Mouse (Mus musculus): ENCODE data around the gene Tnik.

Tnik gene

DNA sequence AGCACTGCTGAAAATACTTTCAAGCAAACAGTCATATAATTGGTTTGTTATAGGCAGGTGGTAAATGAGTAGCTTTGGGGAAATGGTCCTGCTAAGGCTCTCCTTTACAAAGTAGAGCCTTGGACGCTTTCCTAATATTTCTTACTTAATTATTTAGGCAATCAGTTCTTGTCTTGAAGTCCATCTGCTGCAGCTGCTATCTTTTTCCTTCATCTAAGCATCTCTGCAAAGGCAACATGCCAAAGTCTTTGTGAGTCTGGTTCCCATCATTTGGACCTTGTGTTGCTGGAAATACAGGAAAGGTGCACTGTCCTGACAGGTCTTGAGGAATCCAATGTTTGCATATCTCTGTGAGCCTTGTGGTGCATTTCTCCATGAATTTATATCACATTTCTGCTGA, 82.9 kb downstream of the Tnik start:
- Histone ChIP-seq H3K4me3 (replicated peaks; ENCODE audit: low read length) (no peak overlapping the region), H3K9me3 (ENCODE audit: low read length) (no peaks in the 10 kb centered on the region), H3K36me3 (ENCODE audit: insufficient read depth, low read length) (no peaks in the 10 kb centered on the region), H3K4me1 (replicated peaks; ENCODE audit: low read depth, low read length) (peaks cover 5% of the 10 kb centered on the region; the same call in 1 of the 2 replicates), H3K27me3 (ENCODE audit: insufficient read depth, low read length) (no peaks in the 10 kb centered on the region)
- TF ChIP-seq NANOG (IDR thresholded peaks at IDR 0.05; ENCODE audit: borderline replicate concordance, low read length) = no peak
- no peak for TF ChIP-seq POU5F1 (IDR thresholded peaks at IDR 0.05; ENCODE audit: borderline replicate concordance, low read length)
- no peak for TF ChIP-seq CTCF (conservative IDR thresholded peaks at IDR 0.05; ENCODE audit: low read length)

DNA sequence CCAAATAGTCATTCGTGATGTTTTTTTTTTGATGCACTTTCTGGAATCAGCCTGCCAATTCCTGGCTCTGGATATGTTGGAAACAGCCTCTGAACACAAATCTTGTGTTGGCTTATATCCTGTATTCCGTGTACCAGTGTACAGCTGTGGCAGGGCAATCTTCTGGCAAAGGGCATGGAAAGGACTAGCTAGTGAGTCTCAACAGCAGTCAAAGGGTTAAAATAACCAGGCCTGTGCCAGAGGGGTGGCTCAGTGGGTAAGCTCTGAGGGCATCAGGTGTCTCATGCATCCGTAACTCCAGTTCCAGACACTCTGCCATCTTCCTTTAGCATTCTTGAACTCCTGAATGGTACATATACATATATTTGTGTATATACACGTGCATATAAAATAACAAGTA, 83.5 kb downstream of the Tnik start:
- Histone ChIP-seq H3K4me3 (replicated peaks; ENCODE audit: low read length) (no peak overlapping the region), H3K36me3 (ENCODE audit: insufficient read depth, low read length) (no peaks in the 10 kb centered on the region), H3K27me3 (ENCODE audit: insufficient read depth, low read length) (no peaks in the 10 kb centered on the region), H3K4me1 (replicated peaks; ENCODE audit: low read depth, low read length) (peaks cover 5% of the 10 kb centered on the region; the same call in 1 of the 2 replicates), H3K9me3 (ENCODE audit: low read length) (no peaks in the 10 kb centered on the region)
- no peak for TF ChIP-seq CTCF (conservative IDR thresholded peaks at IDR 0.05; ENCODE audit: low read length)
- TF ChIP-seq NANOG (IDR thresholded peaks at IDR 0.05; ENCODE audit: borderline replicate concordance, low read length) = no peak
- no peak for TF ChIP-seq POU5F1 (IDR thresholded peaks at IDR 0.05; ENCODE audit: borderline replicate concordance, low read length)

DNA sequence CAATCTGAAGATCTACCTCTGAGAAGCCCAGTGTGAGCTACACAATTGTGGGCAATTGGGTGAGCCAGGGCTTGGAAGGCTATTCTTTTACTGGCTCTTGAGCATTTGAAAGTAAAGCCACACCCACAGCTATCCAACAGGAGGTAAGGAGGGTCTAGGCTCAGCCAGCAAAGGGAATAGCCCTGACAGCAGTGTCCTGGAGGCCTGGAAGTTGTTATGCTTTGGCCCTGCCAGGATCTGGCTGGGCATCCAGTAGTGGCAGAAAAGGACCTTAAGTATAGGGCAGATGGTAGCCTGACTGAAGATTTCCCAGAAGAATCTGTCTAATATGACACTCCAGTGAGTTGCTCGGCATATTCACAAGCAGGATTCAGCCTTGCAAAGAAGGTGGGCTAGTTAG, 85.7 kb downstream of the Tnik start:
- TF ChIP-seq CTCF (conservative IDR thresholded peaks at IDR 0.05; ENCODE audit: low read length) = no peak
- no peak for TF ChIP-seq POU5F1 (IDR thresholded peaks at IDR 0.05; ENCODE audit: borderline replicate concordance, low read length)
- TF ChIP-seq NANOG (IDR thresholded peaks at IDR 0.05; ENCODE audit: borderline replicate concordance, low read length) = no peak

DNA sequence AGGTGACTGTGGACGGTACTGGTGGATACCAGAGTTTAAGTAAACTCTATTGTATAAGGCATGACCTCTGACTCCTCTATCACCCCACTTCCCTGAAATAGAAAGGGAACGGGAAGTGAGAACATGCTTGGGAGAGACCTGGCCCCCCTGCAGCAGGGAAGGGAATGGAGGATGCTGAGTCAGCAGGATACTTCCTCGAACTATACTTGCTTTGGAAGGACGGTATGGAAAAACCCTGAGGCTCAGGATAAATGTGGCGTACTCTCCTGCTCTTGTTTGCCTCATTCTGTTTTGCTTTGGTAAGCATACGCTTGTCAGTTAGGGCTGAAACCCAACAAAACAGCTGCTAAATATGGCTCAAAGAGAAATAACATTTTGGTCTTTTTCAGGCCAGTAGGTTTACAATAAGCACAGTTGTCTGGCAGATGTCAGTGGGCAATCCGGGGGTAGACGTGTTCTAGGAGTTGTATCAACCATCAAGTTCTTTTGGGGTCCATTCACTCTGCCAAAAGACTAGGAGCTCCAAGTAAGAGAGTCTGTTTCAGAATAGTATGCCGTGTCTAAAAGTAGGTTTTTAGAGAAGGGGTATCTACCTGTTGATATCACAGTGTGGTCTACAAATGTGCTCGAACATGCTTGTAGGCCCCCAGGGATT, 87.3 kb downstream of the Tnik start:
- H3K4me3 ChIP-seq (replicated peaks; ENCODE audit: low read length) = no peak overlapping the region
- H3K36me3 ChIP-seq (ENCODE audit: insufficient read depth, low read length) = no peaks in the 10 kb centered on the region
- peaks cover 5% of the 10 kb centered on the region; the same call in 1 of the 2 replicates for H3K4me1 ChIP-seq (replicated peaks; ENCODE audit: low read depth, low read length)
- no peaks in the 10 kb centered on the region for H3K9me3 ChIP-seq (ENCODE audit: low read length)
- no peaks in the 10 kb centered on the region for H3K27me3 ChIP-seq (ENCODE audit: insufficient read depth, low read length)
- TF ChIP-seq POU5F1 (IDR thresholded peaks at IDR 0.05; ENCODE audit: borderline replicate concordance, low read length) = no peak
- TF ChIP-seq CTCF (conservative IDR thresholded peaks at IDR 0.05; ENCODE audit: low read length) = no peak
- no peak for TF ChIP-seq NANOG (IDR thresholded peaks at IDR 0.05; ENCODE audit: borderline replicate concordance, low read length)

More for the DNA sequence above, 85.7 kb downstream of the Tnik start:
- Histone ChIP-seq H3K9me3 (ENCODE audit: low read length) (no peaks in the 10 kb centered on the region), H3K4me1 (replicated peaks; ENCODE audit: low read depth, low read length) (peaks cover 5% of the 10 kb centered on the region; the same call in 1 of the 2 replicates), H3K36me3 (ENCODE audit: insufficient read depth, low read length) (no peaks in the 10 kb centered on the region), H3K4me3 (replicated peaks; ENCODE audit: low read length) (no peak overlapping the region), H3K27me3 (ENCODE audit: insufficient read depth, low read length) (no peaks in the 10 kb centered on the region)

DNA sequence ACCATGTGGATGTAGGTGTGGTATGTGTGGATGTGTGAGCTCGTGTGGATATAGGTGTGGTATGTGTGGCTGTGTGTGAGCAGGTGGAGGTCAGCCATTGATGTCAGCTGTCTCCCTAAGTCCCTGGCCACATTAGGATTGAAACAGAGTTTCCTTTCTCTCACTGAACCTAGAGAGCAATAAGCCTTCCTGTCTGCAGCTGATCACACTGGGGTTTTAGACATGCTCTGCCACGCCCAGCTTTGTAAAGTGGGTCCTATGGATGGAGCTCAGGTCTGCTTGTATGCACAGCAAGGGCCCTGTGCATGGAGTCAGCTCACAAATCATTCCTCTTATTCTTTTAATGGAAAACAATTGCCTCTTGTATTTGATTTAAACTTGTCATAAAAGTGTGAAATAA, 95.4 kb downstream of the Tnik start:
- TF ChIP-seq POU5F1 (IDR thresholded peaks at IDR 0.05; ENCODE audit: borderline replicate concordance, low read length) (no peak), CTCF (conservative IDR thresholded peaks at IDR 0.05; ENCODE audit: low read length) (no peak), NANOG (IDR thresholded peaks at IDR 0.05; ENCODE audit: borderline replicate concordance, low read length) (no peak)
- no peaks in the 10 kb centered on the region for H3K27me3 ChIP-seq (ENCODE audit: insufficient read depth, low read length)
- H3K4me3 ChIP-seq (replicated peaks; ENCODE audit: low read length) = no peak overlapping the region
- H3K9me3 ChIP-seq (ENCODE audit: low read length) = no peaks in the 10 kb centered on the region
- no peaks in the 10 kb centered on the region for H3K4me1 ChIP-seq (replicated peaks; ENCODE audit: low read depth, low read length)
- H3K36me3 ChIP-seq (ENCODE audit: insufficient read depth, low read length) = no peaks in the 10 kb centered on the region

DNA sequence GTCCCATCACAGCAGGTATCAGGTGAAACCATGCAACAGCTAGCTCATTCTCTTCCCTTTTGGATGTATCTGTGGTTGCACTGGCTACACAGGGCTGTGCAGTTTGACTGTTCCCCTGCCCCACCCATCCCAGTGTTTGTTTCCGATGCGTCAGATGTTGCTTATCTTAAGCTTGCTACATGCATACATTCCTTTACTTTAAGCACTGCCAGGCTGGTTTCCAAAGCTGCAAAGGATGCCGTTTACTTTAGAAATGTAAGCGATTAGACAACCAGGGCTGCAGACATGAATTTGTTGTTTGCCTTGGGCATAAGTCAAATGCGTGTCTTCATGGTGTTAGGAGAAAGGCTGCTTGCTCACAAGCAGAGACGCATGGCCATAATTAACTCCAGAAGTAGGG, 96.1 kb downstream of the Tnik start:
- TF ChIP-seq NANOG (IDR thresholded peaks at IDR 0.05; ENCODE audit: borderline replicate concordance, low read length) = no peak
- TF ChIP-seq POU5F1 (IDR thresholded peaks at IDR 0.05; ENCODE audit: borderline replicate concordance, low read length) = no peak
- TF ChIP-seq CTCF (conservative IDR thresholded peaks at IDR 0.05; ENCODE audit: low read length) = no peak
- no peaks in the 10 kb centered on the region for H3K9me3 ChIP-seq (ENCODE audit: low read length)
- H3K4me3 ChIP-seq (replicated peaks; ENCODE audit: low read length) = no peak overlapping the region
- H3K4me1 ChIP-seq (replicated peaks; ENCODE audit: low read depth, low read length) = no peaks in the 10 kb centered on the region
- no peaks in the 10 kb centered on the region for H3K27me3 ChIP-seq (ENCODE audit: insufficient read depth, low read length)
- H3K36me3 ChIP-seq (ENCODE audit: insufficient read depth, low read length) = no peaks in the 10 kb centered on the region

DNA sequence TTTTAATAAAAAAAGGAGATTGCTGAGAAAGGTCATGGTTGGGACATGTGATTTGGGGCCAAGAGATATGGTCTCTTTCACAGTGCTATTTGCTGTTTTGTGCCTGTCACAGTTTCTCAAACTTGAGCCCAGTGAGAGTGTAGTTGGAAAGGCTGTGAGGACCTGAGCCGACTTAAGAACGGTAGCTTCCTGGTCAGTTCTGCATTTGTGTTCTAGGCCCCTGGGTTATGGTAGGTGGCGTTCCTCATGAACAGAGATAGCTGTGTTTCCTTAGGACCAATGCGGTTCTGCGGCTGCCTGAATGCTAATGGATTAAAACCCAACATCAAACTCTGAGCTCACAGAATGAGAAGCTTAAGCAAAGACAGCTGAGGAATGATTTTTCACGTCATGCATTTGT, 98.0 kb downstream of the Tnik start:
- H3K4me3 ChIP-seq (replicated peaks; ENCODE audit: low read length) = no peak overlapping the region
- no peaks in the 10 kb centered on the region for H3K9me3 ChIP-seq (ENCODE audit: low read length)
- H3K36me3 ChIP-seq (ENCODE audit: insufficient read depth, low read length) = no peaks in the 10 kb centered on the region
- no peak for TF ChIP-seq CTCF (conservative IDR thresholded peaks at IDR 0.05; ENCODE audit: low read length)
- no peak for TF ChIP-seq POU5F1 (IDR thresholded peaks at IDR 0.05; ENCODE audit: borderline replicate concordance, low read length)
- no peak for TF ChIP-seq NANOG (IDR thresholded peaks at IDR 0.05; ENCODE audit: borderline replicate concordance, low read length)
- H3K4me1 ChIP-seq (replicated peaks; ENCODE audit: low read depth, low read length) = no peaks in the 10 kb centered on the region
- no peaks in the 10 kb centered on the region for H3K27me3 ChIP-seq (ENCODE audit: insufficient read depth, low read length)

DNA sequence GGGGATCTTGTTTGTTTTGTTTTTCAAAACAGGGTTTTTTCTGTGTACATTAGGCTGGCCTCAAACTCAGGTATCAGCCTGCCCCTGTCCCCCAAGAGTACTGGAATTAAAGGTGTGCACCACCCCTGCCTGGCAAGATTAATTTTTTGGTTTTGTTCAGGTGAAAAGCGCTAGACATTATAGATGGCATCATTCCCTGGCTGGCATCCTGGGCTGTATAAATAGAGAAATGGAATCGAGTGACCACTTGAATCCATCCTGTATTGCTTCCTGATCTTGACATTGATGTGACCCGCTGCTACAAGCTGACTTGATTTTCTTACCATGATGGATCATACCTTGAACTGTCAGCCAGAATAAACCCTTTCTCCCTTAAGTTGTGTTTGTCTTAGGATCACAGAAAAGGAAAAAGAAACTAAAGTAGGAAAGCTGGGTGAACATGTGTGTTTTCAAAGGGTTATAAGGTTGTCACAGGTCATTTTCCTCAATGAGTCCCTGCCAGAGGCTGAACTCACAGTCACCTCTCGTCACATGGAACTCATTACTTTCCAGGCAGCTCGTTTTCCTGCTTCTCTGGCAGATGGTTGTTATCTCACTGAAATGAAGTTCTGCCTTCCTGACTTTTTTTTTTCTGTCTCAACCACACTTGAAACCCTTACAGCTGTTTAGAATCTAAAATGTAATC, 100.6 kb downstream of the Tnik start:
- Histone ChIP-seq H3K9me3 (ENCODE audit: low read length) (no peaks in the 10 kb centered on the region), H3K4me1 (replicated peaks; ENCODE audit: low read depth, low read length) (no peaks in the 10 kb centered on the region), H3K27me3 (ENCODE audit: insufficient read depth, low read length) (no peaks in the 10 kb centered on the region), H3K4me3 (replicated peaks; ENCODE audit: low read length) (no peak overlapping the region), H3K36me3 (ENCODE audit: insufficient read depth, low read length) (no peaks in the 10 kb centered on the region)
- TF ChIP-seq CTCF (conservative IDR thresholded peaks at IDR 0.05; ENCODE audit: low read length) (no peak), POU5F1 (IDR thresholded peaks at IDR 0.05; ENCODE audit: borderline replicate concordance, low read length) (no peak), NANOG (IDR thresholded peaks at IDR 0.05; ENCODE audit: borderline replicate concordance, low read length) (no peak)

All from E14TG2a.4 (cell line).